Comparison of ENCODE assay signal across 25 mouse cellular contexts in the genomic region with DNA sequence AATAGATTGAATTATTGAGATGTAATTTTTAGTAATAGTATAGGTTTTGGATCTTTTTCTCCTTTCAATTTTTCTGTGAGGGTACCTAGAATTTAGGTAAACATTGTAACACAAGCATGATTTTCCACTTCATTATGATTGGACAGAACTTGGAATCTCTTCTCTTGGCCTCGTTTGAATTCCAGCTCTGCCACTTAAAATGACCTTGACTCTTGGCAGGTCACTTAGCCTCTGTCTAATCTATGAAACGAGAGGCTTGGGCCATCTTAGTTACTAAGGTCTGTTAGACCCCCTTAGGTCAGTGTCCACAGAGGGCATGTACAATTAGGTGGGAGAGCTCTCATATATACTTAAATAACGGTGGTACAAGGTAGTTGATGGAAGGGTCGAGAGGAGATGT. TPM values are rescaled to one million over a fixed set of nuclear protein-coding genes. Genes with fewer than 3 reads are reported as not detected.
DNase-seq lines count a peak whose midpoint lies in the region; ATAC-seq and TF ChIP-seq lines count a peak whose summit lies in the region.
"Had no signal": no experiment of that assay in that cellular context is flagged by ENCODE, and none has a peak within 500 bp of the region (broad histone marks: within the 10 kb centered on the region; RNA-seq: fewer than 3 reads in every experiment).

No protein-coding gene starts in this region.

- peak overlapping the region; percentile 39 for H3K27ac ChIP-seq in heart, embryonic 13.5 days (replicated peaks)
- H3K27ac ChIP-seq in kidney, adult 2 months (ENCODE audit: insufficient read depth, low read depth, low read length), result no peak overlapping the region
- no peak overlapping the region for H3K27ac ChIP-seq in kidney, embryonic 15.5 days
- no peak overlapping the region for H3K27ac ChIP-seq in midbrain, embryonic 13.5 days
- no peak overlapping the region for H3K27ac ChIP-seq in midbrain, postnatal 0 days (ENCODE audit: low read depth, low read length)
- H3K27ac ChIP-seq: embryonic facial prominence, embryonic 15.5 days; hindbrain, embryonic 15.5 days; limb, embryonic 13.5 days had no signal

- no peak for TF ChIP-seq CTCF in kidney, adult 2 months (conservative IDR thresholded peaks at IDR 0.05; ENCODE audit: insufficient read depth, insufficient read length, low read depth, low read length)
- no peak for TF ChIP-seq CTCF in midbrain, postnatal 0 days (IDR thresholded peaks at IDR 0.05)

- peak overlapping the region; percentile 73 for H3K4me2 ChIP-seq in heart, embryonic 13.5 days
- no peak overlapping the region for H3K4me2 ChIP-seq in kidney, embryonic 15.5 days
- H3K4me2 ChIP-seq in midbrain, embryonic 13.5 days (replicated peaks), result 0 out of 2 replicates have a peak overlapping the region, but pooled peaks have one; percentile 2
- no peak overlapping the region for H3K4me2 ChIP-seq in midbrain, postnatal 0 days (ENCODE audit: low read depth, low read length, poor library complexity, severe bottlenecking)

- DNase-seq in heart, adult 8-10 months (ENCODE audit: low spot score), result no peak
- peak; percentile 22 for DNase-seq in kidney, adult 2 months
- no peak for DNase-seq in midbrain, postnatal 0 days (ENCODE audit: low spot score)
- DNase-seq: B cell, adult 2 months; cerebellum, adult 11 months; cerebellum, adult 9-11 months; kidney, postnatal 36 days; layer of hippocampus, adult 9-11 months; lung, adult 2 months; lung, postnatal 14 days; right cerebral cortex, postnatal 25 days; spleen, adult 18-20 months had no signal

- H3K4me1 ChIP-seq in heart, embryonic 13.5 days, result peaks cover 63% of the 10 kb centered on the region
- peaks cover 16% of the 10 kb centered on the region for H3K4me1 ChIP-seq in kidney, adult 2 months (ENCODE audit: control insufficient read depth, insufficient read depth, low read length)
- peaks cover 26% of the 10 kb centered on the region for H3K4me1 ChIP-seq in kidney, embryonic 15.5 days
- peaks cover 55% of the 10 kb centered on the region for H3K4me1 ChIP-seq in midbrain, embryonic 13.5 days (replicated peaks)
- H3K4me1 ChIP-seq in midbrain, postnatal 0 days (ENCODE audit: insufficient read depth, low read length), result peaks cover 6% of the 10 kb centered on the region; the same call in 1 of the 2 replicates

- 36% methylated on average over 4 of the region's 4 CpGs for WGBS in heart, embryonic 13.5 days
- 27% methylated on average over 4 of the region's 4 CpGs for WGBS in kidney, adult 2 months
- WGBS in kidney, embryonic 15.5 days, result 41% methylated on average over 4 of the region's 4 CpGs
- 54% methylated on average over 4 of the region's 4 CpGs for WGBS in midbrain, embryonic 13.5 days
- 63% methylated on average over 4 of the region's 4 CpGs for WGBS in midbrain, postnatal 0 days

- no peak overlapping the region for H3K9ac ChIP-seq in heart, embryonic 13.5 days
- H3K9ac ChIP-seq in kidney, embryonic 15.5 days, result no peak overlapping the region
- H3K9ac ChIP-seq in midbrain, embryonic 13.5 days (replicated peaks), result no peak overlapping the region
- no peak overlapping the region for H3K9ac ChIP-seq in midbrain, postnatal 0 days (replicated peaks; ENCODE audit: low read length, poor library complexity, severe bottlenecking)
- H3K9ac ChIP-seq: embryonic facial prominence, embryonic 15.5 days; hindbrain, embryonic 15.5 days; limb, embryonic 13.5 days had no signal

- no peaks in the 10 kb centered on the region for H3K27me3 ChIP-seq in heart, embryonic 13.5 days (replicated peaks)
- H3K27me3 ChIP-seq in kidney, adult 2 months (replicated peaks; ENCODE audit: control insufficient read depth, insufficient read depth, low read length), result no peaks in the 10 kb centered on the region
- H3K27me3 ChIP-seq in kidney, embryonic 15.5 days, result no peaks in the 10 kb centered on the region
- H3K27me3 ChIP-seq in midbrain, embryonic 13.5 days, result no peaks in the 10 kb centered on the region
- no peaks in the 10 kb centered on the region for H3K27me3 ChIP-seq in midbrain, postnatal 0 days (ENCODE audit: insufficient read depth, low read length)
- H3K27me3 ChIP-seq: CH12.LX; embryonic facial prominence, embryonic 15.5 days; hindbrain, embryonic 15.5 days; limb, embryonic 13.5 days; megakaryocyte, embryonic 14.5 days; Patski had no signal

- no peak for ATAC-seq in heart, embryonic 13.5 days (ENCODE audit: extremely low read depth, insufficient number of reproducible peaks, low FRiP score, low TSS enrichment)
- ATAC-seq in kidney, embryonic 15.5 days (replicated peaks; ENCODE audit: low FRiP score), result no peak
- ATAC-seq in midbrain, embryonic 13.5 days, result no peak
- no peak for ATAC-seq in midbrain, postnatal 0 days (ENCODE audit: low FRiP score)
- no peak for ATAC-seq in inflammation-experienced regulatory T-cells, adult 6 months
- ATAC-seq: forebrain, embryonic 14.5 days; intestine, embryonic 16.5 days; Patski had no signal

- no peak for TF ChIP-seq POLR2A in kidney, adult 2 months (IDR thresholded peaks at IDR 0.05; ENCODE audit: low read depth, low read length)

- H3K9me3 ChIP-seq in heart, embryonic 13.5 days, result no peaks in the 10 kb centered on the region
- no peaks in the 10 kb centered on the region for H3K9me3 ChIP-seq in kidney, embryonic 15.5 days (replicated peaks)
- H3K9me3 ChIP-seq in midbrain, embryonic 13.5 days, result no peaks in the 10 kb centered on the region
- H3K9me3 ChIP-seq in midbrain, postnatal 0 days (ENCODE audit: low read length), result no peaks in the 10 kb centered on the region
- H3K9me3 ChIP-seq: embryonic facial prominence, embryonic 15.5 days; G1E; hindbrain, embryonic 15.5 days; limb, embryonic 13.5 days; megakaryocyte, embryonic 14.5 days had no signal

- H3K4me3 ChIP-seq in heart, embryonic 13.5 days, result peak overlapping the region; percentile 97; the same call in 1 of the 2 replicates
- H3K4me3 ChIP-seq in kidney, adult 2 months (ENCODE audit: insufficient read depth, low read depth, low read length), result no peak overlapping the region
- H3K4me3 ChIP-seq in kidney, embryonic 15.5 days (replicated peaks), result no peak overlapping the region
- H3K4me3 ChIP-seq in midbrain, embryonic 13.5 days (replicated peaks), result no peak overlapping the region
- no peak overlapping the region for H3K4me3 ChIP-seq in midbrain, postnatal 0 days (ENCODE audit: low read depth, low read length)
- H3K4me3 ChIP-seq: megakaryocyte, embryonic 14.5 days had no signal

- peaks cover 23% of the 10 kb centered on the region for H3K36me3 ChIP-seq in heart, embryonic 13.5 days
- no peaks in the 10 kb centered on the region; the same call in 1 of the 2 replicates for H3K36me3 ChIP-seq in kidney, adult 2 months (ENCODE audit: control insufficient read depth, insufficient read depth, low read length)
- H3K36me3 ChIP-seq in kidney, embryonic 15.5 days, result peaks cover 26% of the 10 kb centered on the region
- peaks cover 14% of the 10 kb centered on the region for H3K36me3 ChIP-seq in midbrain, embryonic 13.5 days
- 0 out of 2 replicates have a peak, but pooled peaks cover 4% of the 10 kb centered on the region for H3K36me3 ChIP-seq in midbrain, postnatal 0 days (ENCODE audit: insufficient read depth, low read length)

RNA-seq across cellular contexts. Expression of a gene that starts 2.4 kb away (rescaled TPM):
- polyA plus RNA-seq in heart, embryonic 13.5 days (2015; fragmentation: Nextera tagmentation; extraction: Ambion mirVana), result 28.7 and 30.8 TPM in 2 replicates
- 10 to 100 TPM; 27.3 to 36.6 (median 30.5) TPM for total RNA-seq in heart, adult 8-10 months (2022)
- polyA plus RNA-seq in kidney, adult 2 months (2012; rRNA removed), result 28.9 and 33.4 TPM in 2 replicates
- polyA plus RNA-seq in kidney, embryonic 15.5 days (2015; fragmentation: Nextera tagmentation; extraction: Ambion mirVana), result 52.3 and 57.0 TPM in 2 replicates
- 57.0 and 62.1 TPM in 2 replicates for polyA plus RNA-seq in midbrain, embryonic 13.5 days (2015; fragmentation: Nextera tagmentation; extraction: Ambion mirVana)
- total RNA-seq in midbrain, postnatal 0 days (2014; rRNA removed), result 53.2 and 70.6 TPM in 2 replicates
- 53.4 and 73.9 TPM in 2 replicates for polyA plus RNA-seq in midbrain, postnatal 0 days (2015; fragmentation: Nextera tagmentation; extraction: Ambion mirVana)
- 100 to 1,000 TPM in 1 of 3 experiments, 10 to 100 TPM in 2; 63.0 to 158 (median 70.6) TPM for polyA plus RNA-seq in inflammation-experienced regulatory T-cells, adult 6 months (2017; shearing (Covaris generic))

Comparison
In these comparisons a context has a peak if more than half of its experiments do, and no peak if none do; other contexts are left out.
1. H3K4me2 ChIP-seq: peak in heart, embryonic 13.5 days (single experiment) and midbrain, embryonic 13.5 days (single experiment); none in kidney, embryonic 15.5 days (single experiment) and midbrain, postnatal 0 days (single experiment).